Mouse (Mus musculus) frontal cortex, postnatal 14 days (tissue): Measurements from ENCODE around the gene Ttyh2.

Experiments used
- DNase-seq, 2 experiments: peaks; one replicate each; pipeline ENCODE4 v3.0.0; 2022; ENCODE audit warnings: low spot score in 2 of 2

The Ttyh2 gene

GRCm38 (mm10) chr11:114706358-114706757 is 31.1 kb downstream of the Ttyh2 start:
- no peak for DNase-seq

- no peak for DNase-seq
These were observed 36.2 kb downstream of the Ttyh2 start for GRCm38 (mm10) chr11:114711393-114711792.

GRCm38 (mm10) chr11:114711861-114712260 is 36.6 kb downstream of the Ttyh2 start:
- no peak for DNase-seq

GRCm38 (mm10) chr11:114714526-114714925 is 39.3 kb downstream of the Ttyh2 start:
- DNase-seq, result no peak

- DNase-seq, result no peak
These were observed 40.3 kb downstream of the Ttyh2 start for GRCm38 (mm10) chr11:114715531-114715930.

- no peak for DNase-seq
These were observed 45.3 kb downstream of the Ttyh2 start for GRCm38 (mm10) chr11:114720535-114720934.

- no peak for DNase-seq
These were observed 47.2 kb downstream of the Ttyh2 start for GRCm38 (mm10) chr11:114722438-114722837.

GRCm38 (mm10) chr11:114723030-114723429 is 47.8 kb downstream of the Ttyh2 start:
- no peak for DNase-seq

- DNase-seq, result no peak
These were observed 49.8 kb downstream of the Ttyh2 start for GRCm38 (mm10) chr11:114724787-114725590.

- peak; percentile 49 to 65 for DNase-seq
These were observed 52.0 kb downstream of the Ttyh2 start, which contains the start of gene Dnaic2 for GRCm38 (mm10) chr11:114726965-114727825. Gene Dnaic2 (plus strand): TSS chr11:114727408.

- DNase-seq, result no peak
These were observed 52.6 kb downstream of the Ttyh2 start for GRCm38 (mm10) chr11:114727826-114728186.

- no peak for DNase-seq
These were observed 53.1 kb downstream of the Ttyh2 start for GRCm38 (mm10) chr11:114728333-114728732.

- no peak for DNase-seq
These were observed 54.7 kb downstream of the Ttyh2 start for GRCm38 (mm10) chr11:114729832-114730363.

- no peak for DNase-seq
These were observed 56.5 kb downstream of the Ttyh2 start for GRCm38 (mm10) chr11:114731711-114732110.

- DNase-seq, result no peak
These were observed 57.7 kb downstream of the Ttyh2 start for GRCm38 (mm10) chr11:114732890-114733289.

GRCm38 (mm10) chr11:114736111-114736510 is 60.9 kb downstream of the Ttyh2 start:
- DNase-seq, result no peak

- peak in 1 of 2 experiments; percentile 40 for DNase-seq
These were observed 61.8 kb downstream of the Ttyh2 start for GRCm38 (mm10) chr11:114736913-114737624.

GRCm38 (mm10) chr11:114740598-114740997 is 65.4 kb downstream of the Ttyh2 start:
- DNase-seq, result no peak

- DNase-seq, result no peak
These were observed 66.2 kb downstream of the Ttyh2 start for GRCm38 (mm10) chr11:114741451-114741850.

- peak; percentile 72 to 91 for DNase-seq
These were observed 69.9 kb downstream of the Ttyh2 start for GRCm38 (mm10) chr11:114745134-114745533.

GRCm38 (mm10) chr11:114747564-114748138 is 72.4 kb downstream of the Ttyh2 start:
- no peak for DNase-seq
